Mouse (Mus musculus) cerebellum, adult (tissue): ENCODE measurements around the gene Rgl1.

Experiments used
- ATAC-seq: cut with Nextera tagmentation; 2 replicates; pipeline ENCODE4 v1.9.2; 2017; ENCODE audit warnings: mild to moderate bottlenecking, moderate library complexity, mixed read lengths; ENCODE audit not compliant: insufficient number of reproducible peaks, low FRiP score, low TSS enrichment

Rgl1 gene

GRCm38 (mm10) chr1:152720969-152721368 is 45.2 kb downstream of the Rgl1 start:
- ATAC-seq, result no peak

DNA sequence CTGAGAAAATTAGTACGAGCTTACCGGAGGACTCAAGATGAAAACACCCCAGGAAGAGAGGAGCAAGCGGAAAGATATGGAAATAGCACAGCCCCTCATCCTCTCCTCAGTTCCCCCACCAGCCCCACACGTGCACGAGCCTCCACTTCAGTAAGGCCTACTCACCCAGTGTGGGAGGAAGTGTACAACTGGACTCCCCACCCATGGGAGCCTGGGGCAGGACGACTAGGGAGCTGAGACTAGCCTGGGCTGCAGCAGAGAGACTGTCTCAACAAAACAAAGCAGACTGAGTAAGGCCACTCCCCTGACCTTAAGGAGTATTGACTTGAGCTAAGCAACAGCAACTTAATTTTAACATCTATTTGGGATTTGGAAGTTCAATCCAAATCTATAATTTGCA is 48.0 kb downstream of the Rgl1 start:
- no peak for ATAC-seq

DNA sequence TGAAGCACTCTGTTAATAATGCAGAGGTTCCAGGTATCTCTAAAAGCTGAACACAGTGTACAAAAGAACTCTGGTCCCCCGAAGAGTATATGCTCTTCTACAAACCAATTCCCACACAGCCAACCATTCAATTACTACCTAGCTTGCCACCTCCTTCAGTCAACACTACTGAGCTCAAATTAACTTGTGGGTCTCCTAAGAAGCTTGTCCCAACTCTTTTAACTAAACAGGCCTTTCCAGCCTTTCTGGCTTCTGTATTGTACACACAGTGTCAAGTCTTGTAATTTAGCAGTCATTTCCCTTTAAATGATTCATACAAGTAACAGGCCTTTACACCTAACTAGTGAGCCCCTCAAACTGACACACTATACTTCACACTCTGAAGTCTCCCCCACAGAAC is 48.8 kb downstream of the Rgl1 start:
- no peak for ATAC-seq

- no peak for ATAC-seq
These were observed 51.7 kb downstream of the Rgl1 start for GRCm38 (mm10) chr1:152714405-152714804.

- no peak for ATAC-seq
These were observed 52.2 kb downstream of the Rgl1 start for GRCm38 (mm10) chr1:152713924-152714323.

GRCm38 (mm10) chr1:152711037-152711436 is 55.1 kb downstream of the Rgl1 start:
- no peak for ATAC-seq

DNA sequence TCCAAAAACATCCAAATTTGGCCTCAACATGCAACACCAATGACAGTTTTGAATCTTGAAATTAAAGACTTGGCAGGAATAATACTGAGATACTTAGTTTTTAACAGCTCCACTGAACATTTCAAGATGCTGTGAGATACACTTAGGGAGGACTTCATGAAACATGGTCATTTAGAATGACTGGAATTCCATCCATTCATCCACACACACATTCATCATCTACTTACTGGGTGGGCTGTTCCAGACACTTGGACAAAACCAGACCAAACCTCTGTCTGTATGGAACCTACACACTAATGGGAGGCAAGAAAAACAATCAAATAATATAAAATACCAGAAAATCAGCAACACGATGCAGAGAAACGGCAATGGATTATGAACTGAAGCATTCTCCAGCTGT is 58.6 kb downstream of the Rgl1 start:
- no peak for ATAC-seq

DNA sequence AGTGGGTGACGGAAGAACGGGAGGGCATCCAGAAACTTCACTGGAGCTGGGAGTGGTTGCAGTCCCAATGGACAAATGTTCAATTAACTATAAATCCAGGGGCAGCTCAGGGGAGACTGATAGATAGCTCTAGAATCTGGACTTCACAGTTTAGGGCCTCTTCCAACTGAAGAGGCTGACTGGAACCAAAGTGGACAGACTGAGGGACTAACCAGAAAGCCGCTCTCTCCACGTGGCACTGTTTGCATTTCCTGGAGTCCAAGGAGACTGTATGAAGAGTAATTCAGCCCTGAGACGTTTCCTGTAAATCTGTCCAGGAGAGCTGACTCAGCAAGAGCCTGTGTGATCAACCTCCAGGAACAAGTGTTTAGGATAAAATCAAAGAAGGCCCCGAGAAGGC is 62.2 kb downstream of the Rgl1 start:
- ATAC-seq, result no peak

GRCm38 (mm10) chr1:152702920-152703319 is 63.2 kb downstream of the Rgl1 start:
- no peak for ATAC-seq

DNA sequence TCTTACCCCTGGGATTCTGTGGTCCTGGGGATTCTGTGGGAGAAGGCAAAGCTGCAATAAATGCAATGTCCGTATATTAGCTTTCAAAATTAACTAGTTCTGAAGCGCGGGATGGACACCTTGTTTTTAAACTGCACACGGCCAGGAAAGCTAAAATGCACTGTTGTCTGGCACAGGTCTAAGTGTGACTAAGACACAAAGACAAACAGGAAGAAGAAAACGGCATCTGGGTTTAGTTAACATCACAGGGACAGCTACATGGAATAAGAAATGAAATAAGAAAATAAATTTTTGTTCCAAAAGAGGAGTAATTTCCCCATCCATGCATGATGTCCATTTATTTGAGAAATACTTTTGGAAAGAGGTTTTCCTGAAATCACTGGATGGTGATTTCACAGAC is 65.1 kb downstream of the Rgl1 start:
- no peak for ATAC-seq

DNA sequence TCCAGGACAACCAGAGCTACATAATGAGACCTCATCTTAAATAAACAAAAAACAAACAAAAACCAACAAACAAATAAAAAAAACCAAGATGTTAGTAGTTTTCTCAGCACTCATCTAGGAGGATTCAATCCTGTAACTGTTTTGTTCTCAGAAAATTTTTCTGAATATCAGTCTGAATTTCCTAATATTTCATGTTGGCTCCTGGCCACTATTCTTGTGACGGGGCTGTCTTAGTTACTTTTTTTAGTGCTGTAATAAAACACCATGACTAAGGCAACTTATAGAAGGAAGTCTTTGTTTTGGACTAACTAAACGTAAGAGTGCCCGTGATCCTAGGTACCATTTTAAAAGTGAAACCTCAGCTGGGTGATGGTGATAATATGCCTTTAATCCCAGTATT is 68.8 kb downstream of the Rgl1 start:
- ATAC-seq, result no peak

DNA sequence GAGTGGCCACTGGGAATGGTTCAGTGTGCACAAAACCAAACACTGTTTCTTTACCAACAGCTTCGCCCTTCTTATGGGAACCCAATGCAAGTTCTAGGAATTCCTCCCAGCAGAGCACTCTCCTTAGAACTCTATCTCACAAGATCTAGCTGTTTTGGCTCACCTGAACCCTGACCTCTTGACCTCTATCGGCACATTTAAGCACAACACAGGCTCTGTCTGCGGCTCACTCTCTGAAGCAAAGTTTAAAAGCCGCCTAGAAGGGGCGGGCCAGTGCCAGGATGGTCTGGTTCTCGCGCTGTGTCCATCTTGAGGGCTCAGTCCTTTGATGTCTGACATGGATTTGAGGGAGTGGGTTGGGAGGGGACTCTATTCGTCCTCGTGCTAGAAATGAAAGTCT is 70.7 kb downstream of the Rgl1 start:
- no peak for ATAC-seq

DNA sequence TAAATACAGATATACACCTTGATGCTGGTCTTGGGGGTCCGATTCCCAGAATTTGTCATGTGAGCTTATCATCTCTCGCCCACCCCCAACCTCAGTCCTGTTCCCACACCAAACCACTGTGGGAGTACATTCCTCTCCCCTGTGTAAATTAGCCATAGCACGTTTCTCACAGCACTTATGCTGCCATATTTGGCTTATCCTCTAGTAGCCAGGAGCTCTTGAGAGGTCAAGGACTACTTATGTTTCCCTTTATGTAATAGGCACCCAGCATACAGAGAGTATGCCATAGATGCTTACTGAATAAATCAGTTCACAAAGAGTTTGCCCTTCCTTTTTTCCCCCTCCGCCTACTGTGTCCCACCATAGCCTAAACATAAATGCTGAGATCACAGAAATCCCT is 76.2 kb downstream of the Rgl1 start:
- ATAC-seq, result no peak

GRCm38 (mm10) chr1:152687733-152688181 is 78.4 kb downstream of the Rgl1 start:
- ATAC-seq, result no peak

GRCm38 (mm10) chr1:152687099-152687730 is 78.9 kb downstream of the Rgl1 start:
- no peak for ATAC-seq

DNA sequence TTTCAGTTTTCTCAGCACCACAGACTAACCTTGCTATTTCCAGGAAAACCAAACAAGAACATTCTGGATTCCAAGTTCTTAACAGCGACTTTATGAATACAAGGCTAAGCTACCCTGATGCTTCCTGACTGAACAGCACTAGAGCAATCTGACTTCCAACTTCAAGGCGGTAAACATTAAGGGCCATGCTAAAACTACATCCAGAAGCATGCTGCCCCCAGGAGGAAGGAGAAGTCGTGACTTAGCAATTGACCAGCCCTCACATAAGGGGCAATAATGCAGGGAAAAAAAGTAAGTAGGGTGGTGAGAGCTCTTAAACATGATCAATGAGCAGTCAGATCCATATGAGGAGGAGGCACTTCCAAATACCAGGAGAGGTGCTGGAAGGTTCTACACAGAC is 80.6 kb downstream of the Rgl1 start:
- ATAC-seq, result no peak

GRCm38 (mm10) chr1:152682368-152683194 is 83.6 kb downstream of the Rgl1 start:
- no peak for ATAC-seq

DNA sequence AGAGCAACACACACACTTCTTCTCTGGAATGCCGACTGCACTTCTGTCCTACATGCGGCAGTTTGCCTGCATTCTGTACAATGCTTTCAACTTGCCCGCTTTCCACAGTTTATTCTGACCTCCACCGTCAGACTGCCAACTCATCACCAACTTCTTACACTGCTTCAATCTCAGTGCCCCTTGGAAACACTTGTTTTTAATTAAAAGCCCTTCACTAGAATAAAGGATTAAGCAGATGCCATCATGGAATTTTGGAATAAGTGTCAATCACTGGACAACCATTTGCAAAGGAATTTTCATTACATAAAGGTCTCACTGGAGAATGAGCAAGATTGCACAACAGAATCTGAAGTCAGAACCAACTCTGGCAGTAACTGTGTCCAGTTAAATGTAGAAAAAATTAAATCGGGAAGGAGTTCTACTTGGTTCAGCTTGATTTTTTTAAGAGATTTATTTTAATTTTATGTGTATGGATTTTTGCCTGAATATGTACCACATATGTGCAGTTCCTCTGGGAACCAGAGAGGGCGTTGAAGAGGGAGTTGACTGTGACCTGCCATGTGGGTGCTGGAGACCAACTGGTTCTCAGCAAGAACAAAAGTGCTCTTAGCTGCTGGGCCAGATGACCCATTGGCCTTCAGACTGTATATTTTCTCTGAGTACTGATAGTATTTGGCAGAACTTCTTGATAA is 84.3 kb downstream of the Rgl1 start:
- ATAC-seq, result no peak

GRCm38 (mm10) chr1:152681116-152681515 is 85.0 kb downstream of the Rgl1 start:
- ATAC-seq, result no peak

DNA sequence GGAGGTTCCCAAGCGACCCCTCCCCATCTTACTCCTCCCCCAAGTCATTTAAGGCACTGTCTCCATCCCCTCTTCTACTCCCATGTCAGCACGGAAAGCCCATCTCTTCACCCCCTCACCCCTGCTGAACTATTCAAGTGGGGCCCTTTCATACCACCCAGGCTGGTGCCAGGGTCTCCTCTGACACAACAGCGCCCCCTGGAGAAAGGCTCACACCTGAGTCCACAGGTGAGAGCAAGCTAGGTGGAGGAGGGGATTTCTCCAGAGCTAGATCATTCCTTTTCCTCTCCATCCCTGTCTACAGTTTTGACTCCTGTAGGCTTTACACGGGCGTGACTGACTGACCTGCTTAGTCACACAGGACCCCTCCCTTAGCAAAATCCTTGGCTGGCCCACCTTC is 87.7 kb downstream of the Rgl1 start:
- no peak for ATAC-seq

DNA sequence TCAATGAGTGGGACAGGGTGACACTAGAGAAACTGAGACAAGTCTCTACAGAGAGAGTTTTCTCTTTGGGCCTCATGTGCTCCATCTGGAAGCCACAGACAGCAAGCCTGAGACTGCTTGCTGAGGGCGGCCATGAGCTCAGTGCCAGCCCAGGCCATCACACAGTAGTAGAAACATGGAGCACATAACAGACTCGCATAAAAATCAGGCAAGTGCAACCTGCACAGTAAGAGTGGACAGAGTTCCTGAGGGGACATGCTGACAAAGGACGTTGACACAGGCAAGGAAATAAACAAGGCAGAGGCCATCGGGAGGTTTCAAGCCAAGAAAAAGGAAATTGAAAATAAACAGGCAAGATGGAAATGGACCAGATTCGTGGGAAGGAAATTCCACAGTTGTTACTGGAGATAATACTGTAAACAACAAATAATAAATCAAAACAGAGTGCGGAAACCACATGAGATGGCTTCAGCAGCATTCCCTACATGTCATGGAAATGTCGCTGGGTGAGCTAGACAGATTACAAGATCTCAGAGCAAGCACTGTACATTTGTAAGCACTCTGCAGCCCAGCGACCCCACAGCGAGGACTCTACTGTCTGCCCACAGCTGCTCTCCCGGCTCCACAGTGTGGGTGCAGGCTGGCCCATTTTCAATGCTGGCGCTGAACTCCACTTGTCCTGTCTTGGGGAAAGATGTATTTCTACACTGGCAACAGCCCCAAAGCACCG is 88.5 kb downstream of the Rgl1 start:
- no peak for ATAC-seq
